Mouse (Mus musculus): Measurements from ENCODE around the gene Slc44a5.

Slc44a5 gene

GRCm38 (mm10) chr3:154046876-154047275 is 73.6 kb downstream of the Slc44a5 start:
- TF ChIP-seq GATA4 (IDR thresholded peaks at IDR 0.05; ENCODE audit: insufficient replicate concordance, low read length) = no peak

DNA sequence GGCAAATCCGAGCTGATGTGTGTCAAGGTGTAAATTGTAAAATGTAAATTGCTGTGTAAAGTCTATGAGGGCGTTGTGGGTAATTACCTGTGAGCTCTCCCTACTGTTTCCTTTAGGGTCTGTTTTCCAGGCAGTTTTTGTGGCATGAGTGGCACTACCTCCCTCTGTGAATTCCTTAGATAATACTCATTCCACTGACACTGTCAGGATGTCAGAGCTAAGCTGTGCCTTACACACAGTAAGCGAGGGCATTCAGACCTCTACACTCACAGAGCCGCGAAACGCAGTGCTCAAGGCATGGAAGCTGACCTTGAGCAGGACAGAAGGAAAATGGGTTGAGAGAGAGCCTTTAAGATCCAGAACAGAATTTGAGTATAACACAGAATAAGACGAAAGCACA is 80.1 kb downstream of the Slc44a5 start:
- TF ChIP-seq GATA4 (IDR thresholded peaks at IDR 0.05; ENCODE audit: insufficient replicate concordance, low read length) = no peak

DNA sequence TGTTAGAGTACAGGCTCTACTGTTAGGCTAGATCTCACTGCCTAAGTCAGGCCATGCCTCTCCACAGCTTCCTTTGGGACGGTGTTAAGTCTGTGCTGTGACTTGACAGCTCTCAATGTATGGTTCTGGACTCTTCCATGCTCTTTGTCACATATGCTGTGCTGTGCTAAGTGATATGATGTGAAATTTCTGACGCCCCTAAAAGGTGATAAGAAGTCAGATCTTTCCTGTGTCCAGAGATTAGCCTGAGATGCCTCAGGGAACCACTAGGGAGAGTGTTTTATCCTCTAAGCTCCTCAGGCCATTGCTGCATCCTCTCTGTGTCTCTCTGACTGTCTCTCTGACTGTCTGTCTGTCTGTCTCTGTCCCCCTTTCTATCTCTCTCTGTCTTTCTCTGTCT is 84.2 kb downstream of the Slc44a5 start:
- TF ChIP-seq GATA4 (IDR thresholded peaks at IDR 0.05; ENCODE audit: insufficient replicate concordance, low read length) = no peak

DNA sequence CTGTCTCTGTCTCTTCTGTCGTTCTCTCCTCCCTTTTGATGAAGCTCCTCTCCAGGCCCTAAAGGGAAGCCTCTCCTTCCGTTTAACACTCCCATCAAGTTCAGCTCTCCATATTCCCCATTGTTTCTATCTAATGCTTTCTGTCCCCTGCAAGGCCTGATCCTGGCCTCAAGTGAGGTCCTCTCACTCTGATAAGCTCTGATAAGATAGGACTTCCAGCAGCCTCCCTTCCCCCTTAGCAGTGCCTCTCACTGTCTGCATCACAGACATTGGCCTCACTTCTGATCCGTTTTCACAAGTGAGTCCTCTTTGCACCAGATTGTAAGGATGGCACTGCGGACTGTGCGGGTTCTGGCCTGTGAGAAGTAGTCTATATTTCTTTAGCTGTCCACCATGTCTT is 85.0 kb downstream of the Slc44a5 start:
- no peak for TF ChIP-seq GATA4 (IDR thresholded peaks at IDR 0.05; ENCODE audit: insufficient replicate concordance, low read length)

DNA sequence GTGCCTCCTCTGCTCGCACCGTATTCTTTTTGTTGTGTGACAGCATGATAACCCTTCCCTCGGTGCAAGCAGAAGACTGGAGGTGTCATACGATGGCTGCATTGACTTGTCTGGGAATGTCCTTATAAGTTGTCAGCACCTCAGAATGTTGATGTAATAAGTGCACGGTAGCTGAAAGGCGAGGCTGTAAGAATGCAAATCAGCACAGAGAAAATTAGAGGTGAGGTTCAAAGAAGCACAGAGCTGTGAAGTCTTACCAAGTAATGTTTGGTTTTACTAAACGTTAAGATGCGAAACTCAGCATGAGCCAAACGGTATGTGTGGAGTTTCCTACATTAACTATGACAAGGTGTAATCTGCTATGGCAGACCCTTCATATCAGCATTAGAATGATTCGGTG is 102.5 kb downstream of the Slc44a5 start:
- no peak for TF ChIP-seq GATA4 (IDR thresholded peaks at IDR 0.05; ENCODE audit: insufficient replicate concordance, low read length)

- TF ChIP-seq GATA4 (IDR thresholded peaks at IDR 0.05; ENCODE audit: insufficient replicate concordance, low read length) = no peak
Measured at GRCm38 (mm10) chr3:154081687-154082086, 108.5 kb downstream of the Slc44a5 start.

GRCm38 (mm10) chr3:154082241-154082640 is 109.0 kb downstream of the Slc44a5 start:
- no peak for TF ChIP-seq GATA4 (IDR thresholded peaks at IDR 0.05; ENCODE audit: insufficient replicate concordance, low read length)

DNA sequence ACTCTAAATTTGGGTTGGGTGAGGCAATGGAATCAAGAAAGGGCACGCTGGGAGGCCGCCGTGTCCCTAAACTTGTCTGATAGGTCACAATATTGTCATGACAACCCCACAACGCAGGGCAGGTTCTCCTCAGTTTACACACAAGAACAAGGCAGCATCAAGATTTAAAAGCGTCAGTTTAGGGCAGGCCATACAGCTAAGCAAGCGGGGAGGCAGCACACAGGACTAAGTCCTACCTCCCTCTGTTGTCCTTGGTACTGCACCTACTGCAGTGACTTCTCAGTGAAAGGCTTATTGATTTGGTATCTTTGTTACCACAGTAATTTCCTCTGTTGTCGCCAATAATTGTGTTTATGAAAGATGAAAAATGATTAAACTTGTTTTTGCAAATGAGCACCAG is 109.7 kb downstream of the Slc44a5 start:
- TF ChIP-seq GATA4 (IDR thresholded peaks at IDR 0.05; ENCODE audit: insufficient replicate concordance, low read length) = no peak

- TF ChIP-seq GATA4 (IDR thresholded peaks at IDR 0.05; ENCODE audit: insufficient replicate concordance, low read length) = no peak
Measured at GRCm38 (mm10) chr3:154089996-154090395, 116.8 kb downstream of the Slc44a5 start.

- no peak for TF ChIP-seq GATA4 (IDR thresholded peaks at IDR 0.05; ENCODE audit: insufficient replicate concordance, low read length)
Measured at GRCm38 (mm10) chr3:154091468-154092338, 118.5 kb downstream of the Slc44a5 start.

DNA sequence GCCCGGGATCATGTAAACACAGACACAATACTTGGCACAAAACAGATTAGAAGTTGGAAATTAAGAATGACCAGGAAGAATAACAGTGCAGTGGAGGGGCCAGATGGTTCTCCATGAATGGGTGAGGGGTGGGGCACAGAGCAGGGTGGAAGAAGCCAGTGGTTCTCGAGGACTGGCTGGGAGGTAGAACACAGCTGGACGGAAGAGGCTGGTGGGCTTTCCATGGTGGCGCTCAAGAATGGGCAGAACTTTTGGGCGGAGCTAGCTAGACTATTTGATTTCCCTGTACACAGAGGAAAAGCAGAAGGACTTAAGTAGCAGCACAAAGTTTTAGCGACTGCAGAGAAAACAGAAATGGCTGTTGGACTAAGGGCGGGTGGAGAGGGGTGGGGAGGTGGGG is 119.2 kb downstream of the Slc44a5 start:
- no peak for TF ChIP-seq GATA4 (IDR thresholded peaks at IDR 0.05; ENCODE audit: insufficient replicate concordance, low read length)

- no peak for TF ChIP-seq GATA4 (IDR thresholded peaks at IDR 0.05; ENCODE audit: insufficient replicate concordance, low read length)
Measured at GRCm38 (mm10) chr3:154093745-154094322, 120.6 kb downstream of the Slc44a5 start.

GRCm38 (mm10) chr3:154101671-154102070 is 128.4 kb downstream of the Slc44a5 start:
- TF ChIP-seq GATA4 (IDR thresholded peaks at IDR 0.05; ENCODE audit: insufficient replicate concordance, low read length) = no peak

DNA sequence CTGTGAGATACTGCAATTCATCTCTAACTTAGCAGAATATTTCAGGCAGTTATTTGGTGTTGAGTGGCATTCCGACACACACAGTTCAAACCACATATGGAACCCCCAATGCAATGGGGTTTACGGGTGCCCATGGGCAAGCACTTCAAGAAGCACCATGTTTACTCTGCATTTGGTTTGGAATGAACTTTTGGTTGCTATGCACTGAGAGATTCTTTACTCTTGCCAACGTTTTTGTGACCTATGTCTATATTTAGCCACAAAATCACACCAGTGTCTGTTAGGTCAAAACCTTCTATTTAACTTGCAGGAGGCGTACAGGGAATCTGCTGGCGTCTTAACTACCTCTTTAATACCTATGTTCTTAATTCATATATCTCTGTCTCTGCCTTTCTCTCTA is 137.3 kb downstream of the Slc44a5 start:
- no peak for TF ChIP-seq GATA4 (IDR thresholded peaks at IDR 0.05; ENCODE audit: insufficient replicate concordance, low read length)

DNA sequence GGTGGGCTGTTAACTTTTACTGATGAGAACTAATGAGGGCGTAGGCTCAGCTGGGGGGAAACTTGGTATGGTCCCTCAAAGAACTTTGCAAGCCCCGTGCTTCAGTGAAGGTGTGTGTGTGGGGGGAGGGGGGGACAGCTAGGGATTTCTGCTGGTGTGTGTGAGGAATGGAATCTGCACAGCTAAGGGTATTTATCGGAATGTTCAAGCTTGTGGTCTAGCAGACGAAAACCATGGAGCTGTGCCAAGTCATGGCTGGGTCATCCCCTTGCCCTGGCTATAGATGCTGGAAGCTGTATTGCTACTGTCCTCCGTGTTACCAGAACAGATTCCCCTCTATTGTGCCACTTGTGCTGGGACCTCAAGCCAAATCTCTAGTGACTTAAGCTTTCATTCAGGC is 138.0 kb downstream of the Slc44a5 start:
- TF ChIP-seq GATA4 (IDR thresholded peaks at IDR 0.05; ENCODE audit: insufficient replicate concordance, low read length) = no peak

- TF ChIP-seq GATA4 (IDR thresholded peaks at IDR 0.05; ENCODE audit: insufficient replicate concordance, low read length) = no peak
Measured at GRCm38 (mm10) chr3:154114991-154115390, 141.8 kb downstream of the Slc44a5 start.

- TF ChIP-seq GATA4 (IDR thresholded peaks at IDR 0.05; ENCODE audit: insufficient replicate concordance, low read length) = no peak
Measured at GRCm38 (mm10) chr3:154115478-154115877, 142.2 kb downstream of the Slc44a5 start.
